13 mouse cellular contexts compared by ENCODE assay signal in genomic region chr2:72078140-72078521, GRCm38 (mm10).
DNase-seq lines count a peak whose midpoint lies in the region; ATAC-seq and TF ChIP-seq lines count a peak whose summit lies in the region.
"Had no signal": no experiment of that assay in that cellular context is flagged by ENCODE, and none has a peak within 500 bp of the region (broad histone marks: within the 10 kb centered on the region; RNA-seq: fewer than 3 reads in every experiment).

No protein-coding gene starts in this region.

- ATAC-seq in midbrain, embryonic 16.5 days, result 0 out of 2 replicates have a peak, but pooled peaks have one; percentile 32
- no peak for ATAC-seq in midbrain, embryonic 15.5 days (replicated peaks)
- no peak for ATAC-seq in forebrain, embryonic 11.5 days (replicated peaks; ENCODE audit: low FRiP score)
- ATAC-seq: intestine, embryonic 16.5 days had no signal

- H3K36me3 ChIP-seq in midbrain, embryonic 16.5 days (ENCODE audit: control insufficient read depth, insufficient read depth, low read length), result no peaks in the 10 kb centered on the region
- H3K36me3 ChIP-seq in midbrain, embryonic 15.5 days (replicated peaks), result no peaks in the 10 kb centered on the region
- no peaks in the 10 kb centered on the region for H3K36me3 ChIP-seq in splenic B cell, adult 2 months (ENCODE audit: control insufficient read depth, insufficient read depth, low read length, poor library complexity, severe bottlenecking)
- H3K36me3 ChIP-seq in forebrain, embryonic 11.5 days (ENCODE audit: control insufficient read depth, insufficient read depth, low read length), result no peaks in the 10 kb centered on the region
- H3K36me3 ChIP-seq: embryonic facial prominence, embryonic 15.5 days had no signal

- no peak overlapping the region for H3K27ac ChIP-seq in midbrain, embryonic 16.5 days (ENCODE audit: low read length)
- no peak overlapping the region; the same call in 1 of the 2 replicates for H3K27ac ChIP-seq in midbrain, embryonic 15.5 days
- H3K27ac ChIP-seq in embryonic fibroblast, embryonic 13.5 days (ENCODE audit: insufficient read depth, low read length), result peak overlapping the region; percentile 11; the same call in 1 of the 2 replicates
- H3K27ac ChIP-seq in forebrain, embryonic 11.5 days (ENCODE audit: low read depth, low read length), result no peak overlapping the region
- H3K27ac ChIP-seq: embryonic facial prominence, embryonic 15.5 days had no signal

- no peak overlapping the region for H3K4me3 ChIP-seq in midbrain, embryonic 16.5 days (ENCODE audit: low read depth, low read length)
- no peak overlapping the region for H3K4me3 ChIP-seq in midbrain, embryonic 15.5 days
- no peak overlapping the region for H3K4me3 ChIP-seq in embryonic fibroblast, embryonic 13.5 days (ENCODE audit: insufficient read depth, low read length)
- no peak overlapping the region for H3K4me3 ChIP-seq in forebrain, embryonic 11.5 days (ENCODE audit: low read depth, low read length)
- H3K4me3 ChIP-seq: embryonic facial prominence, embryonic 15.5 days had no signal

- WGBS in midbrain, embryonic 16.5 days, result 65% methylated on average over 6 of the region's 6 CpGs
- whole genome bisulfite sequencing in midbrain, embryonic 15.5 days, result 60% methylated on average over 6 of the region's 6 CpGs
- 80% methylated on average over 6 of the region's 6 CpGs for WGBS in forebrain, embryonic 11.5 days

- no peak for TF ChIP-seq POLR2A in embryonic fibroblast, embryonic 13.5 days (IDR thresholded peaks at IDR 0.05; ENCODE audit: low read depth, low read length)

- no peaks in the 10 kb centered on the region for H3K27me3 ChIP-seq in midbrain, embryonic 16.5 days (ENCODE audit: control insufficient read depth, insufficient read depth, low read depth, low read length)
- no peaks in the 10 kb centered on the region for H3K27me3 ChIP-seq in midbrain, embryonic 15.5 days (replicated peaks)
- no peaks in the 10 kb centered on the region for H3K27me3 ChIP-seq in splenic B cell, adult 2 months (ENCODE audit: control insufficient read depth, insufficient read depth, low read length, poor library complexity, severe bottlenecking)
- H3K27me3 ChIP-seq in forebrain, embryonic 11.5 days (ENCODE audit: control insufficient read depth, insufficient read depth, low read length), result no peaks in the 10 kb centered on the region
- H3K27me3 ChIP-seq: embryonic facial prominence, embryonic 15.5 days had no signal

- peak; percentile 36 for DNase-seq in adrenal gland, postnatal 10 days
- DNase-seq in adrenal gland, adult 18-20 months (ENCODE audit: low spot score in 2 of 2), result no peak
- DNase-seq in splenic B cell, adult 2 months (ENCODE audit: low read depth, low spot score), result peak; percentile 41
- DNase-seq in forebrain, embryonic 11.5 days (ENCODE audit: low spot score), result no peak
- DNase-seq in kidney, adult 8-10 months, result no peak
- DNase-seq: cerebellum, postnatal 25 days; lung, postnatal 10 days; retina, postnatal 1 day had no signal

- no peak overlapping the region for H3K9ac ChIP-seq in midbrain, embryonic 16.5 days (ENCODE audit: low read depth, low read length)
- H3K9ac ChIP-seq in midbrain, embryonic 15.5 days, result no peak overlapping the region
- no peak overlapping the region for H3K9ac ChIP-seq in forebrain, embryonic 11.5 days (ENCODE audit: low read length)
- H3K9ac ChIP-seq: embryonic facial prominence, embryonic 15.5 days had no signal

- H3K4me2 ChIP-seq in midbrain, embryonic 16.5 days (ENCODE audit: low read length), result no peak overlapping the region
- no peak overlapping the region for H3K4me2 ChIP-seq in midbrain, embryonic 15.5 days
- H3K4me2 ChIP-seq in forebrain, embryonic 11.5 days (ENCODE audit: low read depth, low read length, severe bottlenecking), result no peak overlapping the region
- H3K4me2 ChIP-seq: embryonic facial prominence, embryonic 15.5 days had no signal

- H3K4me1 ChIP-seq in midbrain, embryonic 16.5 days (ENCODE audit: control insufficient read depth, insufficient read depth, low read length), result no peaks in the 10 kb centered on the region
- H3K4me1 ChIP-seq in midbrain, embryonic 15.5 days, result no peaks in the 10 kb centered on the region
- no peaks in the 10 kb centered on the region for H3K4me1 ChIP-seq in embryonic fibroblast, embryonic 13.5 days (ENCODE audit: control insufficient read depth, insufficient read depth, low read length)
- H3K4me1 ChIP-seq in forebrain, embryonic 11.5 days (replicated peaks; ENCODE audit: control insufficient read depth, insufficient read depth, low read length), result no peaks in the 10 kb centered on the region
- H3K4me1 ChIP-seq: embryonic facial prominence, embryonic 15.5 days had no signal

- H3K9me3 ChIP-seq in midbrain, embryonic 16.5 days (replicated peaks; ENCODE audit: control insufficient read depth, low read length, poor library complexity, severe bottlenecking), result no peaks in the 10 kb centered on the region
- H3K9me3 ChIP-seq in midbrain, embryonic 15.5 days, result no peaks in the 10 kb centered on the region
- no peaks in the 10 kb centered on the region for H3K9me3 ChIP-seq in forebrain, embryonic 11.5 days (ENCODE audit: control insufficient read depth, low read length)
- H3K9me3 ChIP-seq: embryonic facial prominence, embryonic 15.5 days had no signal

- TF ChIP-seq CTCF in embryonic fibroblast, embryonic 13.5 days (IDR thresholded peaks at IDR 0.05; ENCODE audit: borderline replicate concordance, insufficient read depth, low read length), result no peak

Comparison
In these comparisons a context has a peak if more than half of its experiments do, and no peak if none do; other contexts are left out.
1. DNase-seq: peak in adrenal gland, postnatal 10 days (single experiment) and splenic B cell, adult 2 months (single experiment); none in adrenal gland, adult 18-20 months (0 of 2), forebrain, embryonic 11.5 days (single experiment) and kidney, adult 8-10 months (0 of 2).